Mouse (Mus musculus) spleen, adult 2 months (tissue): ENCODE results near the gene Fut4.

Source experiments
- CTCF ChIP-seq: fragments of 200-500 bp; IDR thresholded peaks from 2 replicates; pipeline ENCODE4 v1.5.1; 2011; ENCODE audit warnings: mild to moderate bottlenecking, inconsistent platforms; ENCODE audit not compliant: insufficient read depth, insufficient read length, insufficient replicate concordance; ENCODE audit errors: extremely low read depth
- POLR2A ChIP-seq: fragments of 200-500 bp; IDR thresholded peaks from 2 replicates; pipeline ENCODE4 v1.6.1; 2011; ENCODE audit warnings: low read depth, low read length, inconsistent platforms

DNA sequence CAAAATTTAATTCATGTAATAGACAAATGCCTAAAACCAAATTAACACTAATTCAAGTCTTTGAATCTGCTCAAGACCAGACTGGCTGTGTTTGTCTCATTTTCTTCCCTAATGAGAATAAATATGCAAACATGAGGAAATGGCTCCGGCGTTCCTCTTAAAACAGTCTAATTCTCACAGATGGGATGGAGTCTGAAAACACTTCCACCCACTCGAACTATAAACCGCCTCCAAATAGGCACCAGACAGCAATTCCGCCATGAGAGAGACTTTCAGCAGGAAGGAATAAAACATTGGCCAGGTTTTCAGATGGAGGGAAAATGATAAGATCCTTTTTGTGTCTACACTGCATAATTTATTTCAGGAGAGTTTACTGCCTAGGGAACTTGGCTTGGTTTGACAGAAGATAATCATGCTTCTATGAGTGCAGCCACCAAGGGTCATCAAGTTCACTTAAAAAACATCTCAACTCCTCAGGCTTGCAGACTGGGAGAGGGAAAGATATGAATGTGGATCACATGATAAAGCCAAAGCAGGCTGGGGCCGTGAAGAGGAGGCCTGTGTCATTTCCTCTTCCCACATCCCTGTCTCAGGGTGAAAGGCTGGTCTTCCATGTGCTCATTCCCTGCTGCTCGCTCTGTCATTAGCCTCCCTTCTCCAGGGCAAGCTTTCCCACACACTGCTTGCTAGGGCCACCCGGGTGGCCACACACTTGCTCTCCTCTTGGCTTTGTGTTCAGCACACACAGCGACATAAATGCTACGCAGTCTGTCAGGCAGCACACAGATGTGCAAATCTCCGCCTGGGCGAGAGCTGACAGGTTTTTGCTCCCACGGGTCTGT, 46.7 kb downstream of the Fut4 start:
- no peak for TF ChIP-seq CTCF
- TF ChIP-seq POLR2A, result no peak
